Mouse (Mus musculus): ENCODE results near the gene Defa25.
"Not testable (repeated sequence)": the region's sequence is repeated elsewhere in the genome, so short reads cannot be mapped to it uniquely, and the experiment has no call there.

DNA sequence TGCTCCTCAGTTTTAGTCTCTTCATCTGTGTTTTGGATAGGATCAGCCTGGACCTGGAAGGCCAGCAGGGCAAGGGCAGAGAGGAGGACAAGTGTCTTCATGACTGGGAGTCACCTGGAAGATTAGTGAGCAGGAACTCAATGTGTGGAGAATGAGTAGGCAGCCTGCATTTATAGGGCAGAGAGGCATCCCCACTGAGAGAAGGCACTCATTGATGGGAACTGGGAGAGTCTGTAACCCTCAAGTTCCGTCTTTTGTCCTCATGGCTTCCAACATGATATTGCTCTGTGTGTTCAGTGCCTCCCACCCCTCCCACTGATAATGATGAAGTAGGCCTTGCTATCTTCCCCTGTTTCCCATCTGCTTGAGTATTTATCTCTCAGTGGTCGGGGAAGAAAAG is 11.7 kb downstream of the Defa25 start, which contains the start of gene Gm14851:
- not testable (repeated sequence) for TF ChIP-seq HCFC1 (IDR thresholded peaks at IDR 0.05; ENCODE audit: borderline replicate concordance, insufficient read depth, low read length); ZC3H11A (IDR thresholded peaks at IDR 0.05; ENCODE audit: borderline replicate concordance, low read depth, low read length); CHD2 (IDR thresholded peaks at IDR 0.05; ENCODE audit: low read depth, low read length); MAFK (IDR thresholded peaks at IDR 0.05; ENCODE audit: insufficient read depth, low read depth, low read length); ZNF384 (IDR thresholded peaks at IDR 0.05; ENCODE audit: low read depth, low read length)

All from ES-E14 (cell line).